Mouse (Mus musculus) CD8-positive naive resting alpha-beta T cell, adult 57 days (primary cell): ENCODE results near the gene Cldn9. TPM values are rescaled to one million over a fixed set of nuclear protein-coding genes. Genes with fewer than 3 reads are reported as not detected.

ENCODE experiments used
- total RNA-seq: library from RNA; stranded (reverse); gene quantifications from one replicate; pipeline ENCODE4 v1.2.4, GENCODE M21; 2023

Cldn9 gene
- not detected for total RNA-seq

GRCm38 (mm10) chr17:23683856-23684672 is at the start of gene Cldn9:
Cldn9 (minus strand) TSS chr17:23684026.

GRCm38 (mm10) chr17:23725999-23726757 is 42.4 kb upstream of the Cldn9 start, which contains the start of gene Pkmyt1:
Pkmyt1 (plus strand) TSS chr17:23726336.

GRCm38 (mm10) chr17:23722376-23723125 is 38.7 kb upstream of the Cldn9 start, which contains the start of gene 1520401A03Rik:
1520401A03Rik (minus strand) TSS chr17:23722783.

GRCm38 (mm10) chr17:23679127-23679835 is 4.5 kb downstream of the Cldn9 start, which contains the start of gene Cldn6:
Cldn6 (plus strand) TSS chr17:23679249.

GRCm38 (mm10) chr17:23677236-23677679 is 6.6 kb downstream of the Cldn9 start, which contains the start of gene Tnfrsf12a:
Tnfrsf12a (minus strand) TSS chr17:23677468.

GRCm38 (mm10) chr17:23673424-23674073 is 10.3 kb downstream of the Cldn9 start, which contains the start of the genes Hcfc1r1 and Thoc6:
Hcfc1r1 (plus strand) TSS chr17:23673596.
Thoc6 (minus strand) TSS chr17:23673882.

GRCm38 (mm10) chr17:23660117-23660875 is 23.5 kb downstream of the Cldn9 start, which contains the start of gene Bicdl2:
Bicdl2 (plus strand) TSS chr17:23660506.

GRCm38 (mm10) chr17:23644613-23645495 is 39.0 kb downstream of the Cldn9 start, which contains the start of gene Mmp25:
Mmp25 (minus strand) TSS chr17:23645277.

Other genes with a start within 250 kb of the Cldn9 start
- not detected for gene Vmn2r117, start 204.3 kb downstream of the Cldn9 start, total RNA-seq
- 7.4 TPM for gene Zfp213, start 119.8 kb downstream of the Cldn9 start, total RNA-seq
- gene Zfp13, start 84.5 kb downstream of the Cldn9 start, total RNA-seq, result not detected
- gene Zscan10, start 83.2 kb downstream of the Cldn9 start, total RNA-seq, result not detected
- 0.34 TPM for gene Mmp25, start 38.7 kb downstream of the Cldn9 start, total RNA-seq
- gene Bicdl2, start 23.5 kb downstream of the Cldn9 start, total RNA-seq, result 0.34 TPM
- 34.9 TPM for gene Hcfc1r1, start 10.4 kb downstream of the Cldn9 start, total RNA-seq
- gene Thoc6, start 10.1 kb downstream of the Cldn9 start, total RNA-seq, result 23.4 TPM
- gene Tnfrsf12a, start 6.6 kb downstream of the Cldn9 start, total RNA-seq, result 38.4 TPM
- not detected for gene Cldn6, start 4.8 kb downstream of the Cldn9 start, total RNA-seq
- not detected for gene 1520401A03Rik, start 38.8 kb upstream of the Cldn9 start, total RNA-seq
- gene Pkmyt1, start 42.3 kb upstream of the Cldn9 start, total RNA-seq, result 35.0 TPM
- 2.6 TPM for gene Paqr4, start 56.8 kb upstream of the Cldn9 start, total RNA-seq
- 1.1 TPM for gene Kremen2, start 61.8 kb upstream of the Cldn9 start, total RNA-seq
- 23.9 TPM for gene Flywch1, start 87.6 kb upstream of the Cldn9 start, total RNA-seq
- gene Flywch2, start 102.1 kb upstream of the Cldn9 start, total RNA-seq, result not detected
- 1,331 TPM for gene Srrm2, start 106.5 kb upstream of the Cldn9 start, total RNA-seq
- gene Elob, start 145.1 kb upstream of the Cldn9 start, total RNA-seq, result 176 TPM
- gene Prss33, start 152.0 kb upstream of the Cldn9 start, total RNA-seq, result not detected
- not detected for gene Prss32, start 159.8 kb upstream of the Cldn9 start, total RNA-seq
- 0.86 TPM for gene Prss41, start 160.1 kb upstream of the Cldn9 start, total RNA-seq
- gene Prss21, start 184.0 kb upstream of the Cldn9 start, total RNA-seq, result not detected
- gene Dcpp1, start 196.8 kb upstream of the Cldn9 start, total RNA-seq, result not detected
- gene Dcpp2, start 196.9 kb upstream of the Cldn9 start, total RNA-seq, result not detected
- gene Dcpp3, start 233.4 kb upstream of the Cldn9 start, total RNA-seq, result not detected